Mouse (Mus musculus) CD4-positive, CD25-positive, alpha-beta regulatory T cell, adult 4 months (primary cell): ENCODE data around the gene Gm8773. TPM values are rescaled to one million over a fixed set of nuclear protein-coding genes. Genes with fewer than 3 reads are reported as not detected.

Experiments used
- ATAC-seq: one replicate; pipeline ENCODE4 v1.8.0; 2017
- polyA plus RNA-seq, 2 experiments: library from polyadenylated mRNA; unstranded; fragments of 100-300 nt; shearing (Covaris generic); gene quantifications; one replicate each; pipeline ENCODE4 v1.2.1; 2017

Gm8773 gene
- not detected for polyA plus RNA-seq

DNA sequence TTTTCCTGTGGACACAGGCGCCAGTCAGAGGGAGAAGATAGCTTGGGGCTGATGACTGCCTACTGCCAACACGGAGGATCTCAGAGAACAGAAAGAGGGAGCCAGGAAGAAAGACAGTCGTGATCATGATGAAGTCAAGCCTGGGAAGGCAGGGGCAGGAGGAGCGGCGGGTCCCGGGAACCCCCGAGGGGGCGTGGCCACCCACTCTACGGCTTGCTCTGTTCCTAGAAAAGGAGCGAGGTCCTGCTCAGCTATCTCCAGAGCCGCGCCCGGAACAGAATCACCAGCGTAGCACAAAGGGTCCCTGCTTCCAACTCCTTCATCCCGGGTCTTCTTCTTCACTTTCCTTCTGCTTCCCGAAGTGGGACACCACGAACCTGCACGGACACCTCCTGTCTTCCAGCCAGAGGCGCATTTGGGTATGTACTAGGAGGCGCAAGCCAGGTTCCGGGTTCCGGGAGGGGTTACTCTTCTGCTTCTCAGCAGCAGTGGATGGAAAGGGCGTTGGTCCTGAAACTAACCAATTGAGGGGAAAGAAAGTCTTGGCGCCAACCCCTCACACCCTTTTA, at the start of gene Gm8773:
Gene Gm8773, plus strand, starts transcription at position 51 of the 569 bp plus-strand sequence.
- ATAC-seq: no peak

DNA sequence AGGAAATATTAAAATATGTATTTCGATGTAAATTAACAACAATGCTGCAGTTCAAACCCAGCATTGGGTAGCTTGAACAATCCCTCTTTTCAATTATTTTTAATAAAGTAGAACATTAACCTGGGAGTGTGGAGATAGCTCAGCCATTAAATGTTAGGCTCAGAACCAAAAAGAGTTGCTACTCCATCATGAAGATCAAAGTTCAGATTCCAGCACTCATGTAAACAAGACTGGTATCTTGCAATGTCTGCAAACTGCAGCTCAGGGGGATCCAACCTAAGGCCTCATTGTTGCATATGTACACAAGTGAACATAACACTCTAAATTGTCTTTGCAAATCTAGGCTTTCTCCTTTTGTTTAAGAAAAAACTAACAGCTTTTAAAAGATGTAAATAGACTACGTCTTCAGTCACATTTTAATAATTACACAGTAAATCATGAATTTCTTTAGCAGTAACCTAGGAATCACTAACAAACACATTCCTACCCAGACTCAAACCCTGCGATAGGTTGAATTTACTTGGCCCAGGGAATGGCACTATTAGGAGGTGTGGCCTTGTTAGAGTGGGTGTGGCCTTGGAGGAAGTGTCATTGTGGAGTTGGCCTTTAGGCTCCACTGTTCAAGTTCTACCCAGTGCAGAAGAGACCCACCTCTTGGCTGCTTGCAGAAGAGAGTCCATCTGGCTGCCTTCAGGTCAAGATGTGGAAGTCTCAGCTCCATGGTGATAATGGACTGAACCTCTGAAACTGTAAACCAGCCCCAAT, 39.8 kb upstream of the Gm8773 start:
- ATAC-seq: no peak

DNA sequence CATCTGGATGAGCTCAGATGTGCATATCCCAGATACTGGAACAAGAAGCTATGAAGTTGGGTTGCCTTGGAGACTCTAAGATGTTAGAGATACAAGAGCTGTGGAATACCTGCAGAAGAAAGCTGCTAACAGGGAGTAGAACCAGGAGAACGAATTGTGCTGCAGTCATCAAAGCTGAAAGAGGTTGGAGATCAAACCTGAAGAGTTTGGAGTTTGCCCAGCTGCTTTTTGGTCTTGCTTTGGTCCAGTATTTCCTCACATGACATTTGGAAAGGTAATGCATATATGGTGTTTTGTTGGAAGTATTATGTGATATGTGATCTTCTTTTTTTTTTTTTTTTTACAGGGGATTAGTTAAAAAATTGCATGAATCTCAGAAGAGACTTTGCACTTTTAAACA, 37.5 kb upstream of the Gm8773 start:
- ATAC-seq: no peak

DNA sequence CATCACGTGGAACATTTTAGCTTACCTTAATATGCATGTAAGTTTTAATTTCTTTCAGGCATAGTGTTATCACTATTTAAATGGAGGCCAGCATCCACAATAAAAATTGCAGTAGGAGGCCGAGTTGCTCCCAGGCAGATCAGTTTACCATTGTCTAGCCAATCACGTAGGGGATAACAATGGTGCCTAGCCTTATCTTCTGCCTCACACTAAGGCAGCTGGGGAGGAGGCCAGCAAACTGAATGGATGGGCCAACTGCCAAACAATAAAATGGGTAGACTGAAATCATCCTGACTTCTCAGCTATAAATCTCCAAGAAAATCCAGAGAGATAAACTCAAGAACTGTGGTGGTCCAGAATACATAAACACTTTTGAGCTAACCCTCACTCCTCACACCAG, 33.8 kb upstream of the Gm8773 start:
- ATAC-seq: no peak

DNA sequence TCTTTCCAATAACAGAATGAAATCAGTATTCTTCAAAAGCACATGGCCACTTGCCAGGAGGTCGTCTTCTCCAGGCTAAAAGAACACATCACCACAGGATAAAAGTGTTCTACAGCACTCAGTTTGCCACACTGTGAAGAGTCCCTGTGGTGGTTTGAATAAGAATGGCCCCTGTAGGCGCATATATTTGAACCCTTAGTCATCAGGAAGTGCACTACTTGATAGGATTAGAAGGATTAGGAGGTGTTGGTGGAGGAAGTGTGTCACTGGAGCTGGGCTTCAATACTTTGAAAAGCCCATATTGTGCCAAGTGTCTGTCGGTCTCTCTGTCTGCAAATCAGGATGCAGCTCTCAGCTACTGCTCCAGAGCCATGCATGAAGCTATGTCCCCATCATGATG, 33.2 kb upstream of the Gm8773 start:
- no peak for ATAC-seq

DNA sequence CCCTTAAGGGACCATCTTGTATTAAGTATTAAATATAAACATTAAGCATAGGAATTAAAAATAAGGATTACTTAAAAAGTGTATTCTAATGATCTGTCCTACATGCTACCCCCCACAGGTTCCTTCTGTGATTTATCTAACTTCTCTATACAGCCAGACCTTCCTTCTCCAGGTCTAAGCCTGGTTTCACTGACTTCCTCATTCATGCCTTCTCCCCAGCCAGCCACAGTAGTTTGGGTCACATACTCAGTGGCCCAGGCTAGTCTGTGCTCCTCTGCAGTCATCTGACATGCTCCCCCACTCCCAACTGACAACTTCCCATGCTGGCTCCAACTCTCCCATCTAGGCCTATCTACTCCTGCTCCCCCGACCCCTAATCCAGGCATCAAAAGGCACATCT, 22.5 kb upstream of the Gm8773 start:
- no peak for ATAC-seq

DNA sequence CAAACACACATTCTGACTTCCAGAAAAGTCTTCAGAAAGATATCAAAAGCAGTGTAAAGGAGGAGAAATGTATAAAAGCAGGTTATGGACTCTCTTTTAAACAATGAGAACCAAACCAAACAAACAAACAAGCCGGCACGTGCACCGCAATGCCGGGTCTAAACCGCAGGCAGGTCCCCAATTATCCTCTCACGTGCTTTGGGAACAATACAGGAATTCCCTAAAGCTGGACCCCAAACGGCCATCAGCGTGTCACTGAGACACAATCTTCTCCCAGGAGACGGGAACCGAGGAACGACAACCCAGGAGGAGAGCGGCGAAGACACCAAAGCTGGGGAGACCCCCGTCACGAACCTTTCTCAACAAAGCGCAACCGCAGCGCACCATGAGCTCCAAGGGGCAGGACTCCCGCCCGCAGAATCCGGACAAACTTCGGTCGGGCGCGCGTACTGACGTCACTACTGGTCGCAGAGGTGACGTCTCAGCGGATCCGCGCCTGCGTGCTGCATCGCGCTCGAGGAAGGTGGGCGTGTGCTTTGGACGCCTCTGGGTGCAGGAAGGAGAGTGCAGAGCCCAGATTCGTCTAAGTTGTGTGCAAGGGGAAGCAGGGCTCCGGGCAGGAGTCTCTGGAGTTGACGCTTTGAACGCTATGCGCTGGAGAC, 14.4 kb upstream of the Gm8773 start, which contains the start of gene Gtpbp10:
Gene Gtpbp10, minus strand, starts transcription at position 460 of the 662 bp plus-strand sequence.
- ATAC-seq: peak; percentile 94

DNA sequence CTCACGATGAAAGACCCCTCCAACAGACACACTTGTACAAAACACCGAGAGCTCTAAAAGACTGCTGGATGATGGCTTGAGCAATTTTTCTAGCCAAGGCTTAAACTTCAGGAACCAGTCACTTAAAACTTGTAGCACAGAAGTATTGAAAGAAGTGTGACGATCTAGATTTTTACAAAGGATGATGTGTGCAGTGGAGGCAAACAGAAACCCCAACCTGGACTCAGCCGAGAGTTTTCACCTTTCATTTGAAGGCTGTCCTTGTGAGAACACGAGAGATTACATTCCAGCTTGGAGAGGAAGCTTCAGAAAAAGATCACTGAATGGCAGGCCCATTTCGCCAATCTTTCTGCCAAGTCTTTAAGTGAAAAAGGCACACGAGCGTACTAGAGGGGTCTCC, 13.8 kb upstream of the Gm8773 start:
- ATAC-seq: no peak

DNA sequence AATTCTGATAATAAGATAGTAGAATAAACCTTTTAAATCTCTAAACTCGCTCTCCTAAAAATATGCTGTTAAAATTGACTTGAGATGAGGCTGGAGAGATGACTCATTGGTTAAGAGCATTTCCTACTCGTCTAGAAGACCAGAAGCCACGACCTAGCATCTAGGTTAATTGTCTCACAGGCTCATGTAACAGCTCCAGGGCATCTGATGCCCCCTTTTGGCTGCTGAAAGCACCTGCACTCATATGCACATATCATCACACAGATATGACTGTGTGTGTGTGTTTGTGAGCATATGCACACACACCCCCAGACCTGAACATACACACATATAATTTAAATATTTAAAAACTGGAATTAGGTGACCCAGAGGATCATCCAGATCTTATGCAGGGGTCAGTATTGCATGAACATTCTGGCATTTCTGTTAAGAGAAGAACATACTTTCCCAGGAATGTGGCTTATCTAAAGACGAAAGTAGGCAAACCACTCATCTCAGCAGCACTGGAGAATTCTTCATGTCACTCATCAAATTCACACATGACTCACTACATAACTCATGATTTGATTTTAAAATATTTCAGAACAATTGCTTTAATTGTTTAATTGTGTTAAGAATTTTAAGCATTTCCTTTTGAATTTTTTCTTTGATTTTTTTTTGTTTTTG, 12.4 kb upstream of the Gm8773 start:
- no peak for ATAC-seq

DNA sequence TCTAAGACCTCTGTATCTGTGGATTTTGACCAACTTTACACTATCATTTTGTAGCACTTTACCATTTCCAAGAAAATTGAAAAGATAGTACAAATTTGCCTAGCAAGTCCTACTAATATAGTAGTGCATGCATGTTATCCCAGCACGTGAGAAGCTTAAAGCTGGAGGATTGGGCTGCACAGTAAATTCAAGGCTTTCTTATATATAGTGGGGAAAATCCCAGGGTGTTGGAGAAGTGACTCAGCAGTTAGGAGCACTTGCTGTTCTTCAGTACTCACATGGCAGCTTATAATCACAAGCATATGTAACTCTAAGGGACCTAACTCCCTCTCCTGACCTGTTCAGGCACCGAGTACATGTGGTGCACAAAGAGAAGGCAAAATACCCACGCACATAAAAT, 11.2 kb upstream of the Gm8773 start:
- ATAC-seq: no peak

DNA sequence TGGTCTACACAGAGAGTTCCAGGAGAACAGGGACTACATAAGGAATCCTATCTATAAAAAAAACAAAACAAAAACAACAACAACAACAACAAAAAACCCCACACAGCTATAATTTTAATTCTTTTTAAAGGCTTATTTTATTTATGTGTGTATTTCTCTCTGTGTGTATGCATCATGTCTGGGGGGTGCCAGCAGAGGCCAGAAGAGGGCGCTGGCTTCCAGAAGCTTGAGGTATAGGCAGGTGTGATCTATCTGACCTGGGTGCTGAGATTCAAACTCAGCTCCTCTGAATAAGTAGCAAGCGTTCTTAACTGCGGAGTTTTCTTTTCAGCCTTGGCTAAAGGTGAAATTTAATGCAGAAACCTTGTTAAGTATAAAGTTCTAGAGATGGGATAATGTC, 14.1 kb downstream of the Gm8773 start:
- no peak for ATAC-seq

DNA sequence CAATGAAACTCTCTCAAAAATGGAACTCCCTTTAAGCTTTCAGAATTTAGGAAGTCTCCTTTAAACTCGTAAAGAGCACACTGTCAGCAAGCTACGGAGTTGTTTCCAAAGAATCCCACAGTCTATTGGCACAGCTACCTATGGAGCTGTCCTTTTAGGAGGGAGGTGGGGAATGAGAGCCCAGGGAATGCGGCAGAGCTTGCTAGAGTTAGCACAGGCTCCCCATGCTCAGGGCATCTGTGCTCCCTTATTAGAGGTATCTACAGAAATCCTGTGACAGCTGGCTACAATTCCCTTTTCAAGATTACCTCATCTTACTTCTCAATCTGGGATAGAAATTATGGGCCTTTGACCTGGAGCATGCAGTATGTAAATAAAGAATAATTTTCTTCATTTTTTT, 36.9 kb downstream of the Gm8773 start:
- no peak for ATAC-seq

DNA sequence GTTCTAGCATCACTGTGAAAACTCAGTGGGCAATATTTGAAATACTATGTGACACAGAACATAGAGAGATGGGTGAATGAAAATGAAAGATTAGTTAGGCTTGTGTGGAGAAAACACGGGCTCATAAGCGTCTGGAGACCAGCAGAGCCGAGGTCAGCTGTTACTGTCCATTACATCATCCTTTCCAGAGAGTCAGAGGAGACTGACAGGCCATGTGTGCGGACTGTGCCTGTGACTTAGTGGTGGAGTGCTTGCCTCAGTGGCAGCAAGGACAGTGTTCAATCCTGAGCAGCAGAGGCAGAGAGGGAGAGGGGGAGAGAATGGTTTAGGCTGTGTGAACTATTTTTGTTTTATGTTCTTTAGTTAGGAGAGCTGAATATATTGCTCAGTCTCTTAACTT, 44.7 kb downstream of the Gm8773 start:
- no peak for ATAC-seq

DNA sequence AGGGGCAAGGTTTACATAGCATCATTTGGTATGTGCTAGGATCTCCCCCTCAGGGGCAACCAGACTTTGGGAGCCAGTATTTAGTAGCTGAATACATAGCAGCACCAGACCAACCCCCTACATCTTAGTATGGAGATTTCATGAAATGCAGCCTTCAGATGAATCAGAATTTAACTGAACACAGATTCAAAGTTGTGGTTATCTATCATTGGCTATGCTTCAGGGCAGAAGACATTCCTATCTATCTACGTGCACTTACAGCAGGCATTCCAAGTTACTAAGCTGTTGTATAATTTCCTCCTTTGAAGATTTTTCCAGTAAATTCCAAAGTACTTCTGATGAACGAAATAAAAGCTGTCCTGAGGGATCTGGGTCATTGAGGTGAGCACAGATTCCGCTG, 51.9 kb downstream of the Gm8773 start:
- ATAC-seq: no peak

Other genes with a start within 250 kb of the Gm8773 start
- gene Cdk14, start 153.5 kb upstream of the Gm8773 start, polyA plus RNA-seq: under 1 TPM in 1 of 2 experiments, not detected in 1; 0.60 TPM
- not detected for gene 1700015F17Rik, start 94.7 kb upstream of the Gm8773 start, polyA plus RNA-seq
- gene Cldn12, start 58.8 kb upstream of the Gm8773 start, polyA plus RNA-seq: 1 to 10 TPM; 2.3 to 3.7 TPM
- gene Gtpbp10, start 14.3 kb upstream of the Gm8773 start, polyA plus RNA-seq: 10 to 100 TPM; 10.6 to 13.6 TPM
- gene Cfap69, start 90.4 kb downstream of the Gm8773 start, polyA plus RNA-seq: not detected
- gene Steap2, start 120.8 kb downstream of the Gm8773 start, polyA plus RNA-seq: not detected
- not detected for gene Steap1, start 175.5 kb downstream of the Gm8773 start, polyA plus RNA-seq